Mouse (Mus musculus): ENCODE data around the gene Primpol. TPM values are rescaled to one million over a fixed set of nuclear protein-coding genes. Genes with fewer than 3 reads are reported as not detected.
"Not testable (repeated sequence)": the region's sequence is repeated elsewhere in the genome, so short reads cannot be mapped to it uniquely, and the experiment has no call there.

Gene Primpol
- total RNA-seq, 2 experiments from 2014 or later, result 4.2 to 6.0 TPM

GRCm38 (mm10) chr8:46606930-46607329 is 10.1 kb downstream of the Primpol start:
- no peak for DNase-seq (ENCODE audit: low spot score in 2 of 2)

- DNase-seq (ENCODE audit: low spot score in 2 of 2), result no peak
Measured at GRCm38 (mm10) chr8:46603587-46603986, 13.4 kb downstream of the Primpol start.

GRCm38 (mm10) chr8:46600959-46601707 is 15.9 kb downstream of the Primpol start:
- no peak for DNase-seq (ENCODE audit: low spot score in 2 of 2)

- DNase-seq (ENCODE audit: low spot score in 2 of 2), result no peak
Measured at GRCm38 (mm10) chr8:46599314-46599904, 17.6 kb downstream of the Primpol start.

GRCm38 (mm10) chr8:46598753-46599152 is 18.3 kb downstream of the Primpol start:
- DNase-seq (ENCODE audit: low spot score in 2 of 2), result no peak

DNA sequence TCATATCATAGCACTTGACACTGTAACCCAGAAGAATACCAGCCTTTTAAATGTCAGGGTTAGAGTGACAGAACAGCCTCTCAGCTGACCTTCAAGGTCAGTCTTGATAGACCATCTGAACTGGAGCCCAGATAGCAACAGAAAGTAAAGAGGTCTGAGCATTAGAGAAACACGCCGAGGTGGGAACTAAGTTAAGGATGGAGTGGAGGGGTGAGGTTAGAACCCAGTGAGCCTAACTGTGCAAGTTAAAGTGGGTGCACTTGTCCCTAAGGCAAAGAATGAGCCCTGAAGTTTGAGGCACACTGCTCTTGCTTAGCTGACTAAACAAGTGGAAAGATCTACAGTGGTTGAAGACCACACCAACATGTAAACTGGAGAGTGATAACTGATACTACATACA is 18.9 kb downstream of the Primpol start:
- DNase-seq (ENCODE audit: low spot score in 2 of 2), result no peak

GRCm38 (mm10) chr8:46597411-46597810 is 19.6 kb downstream of the Primpol start:
- no peak for DNase-seq (ENCODE audit: low spot score in 2 of 2)

- DNase-seq (ENCODE audit: low spot score in 2 of 2), result no peak
Measured at GRCm38 (mm10) chr8:46596530-46596929, 20.5 kb downstream of the Primpol start.

DNA sequence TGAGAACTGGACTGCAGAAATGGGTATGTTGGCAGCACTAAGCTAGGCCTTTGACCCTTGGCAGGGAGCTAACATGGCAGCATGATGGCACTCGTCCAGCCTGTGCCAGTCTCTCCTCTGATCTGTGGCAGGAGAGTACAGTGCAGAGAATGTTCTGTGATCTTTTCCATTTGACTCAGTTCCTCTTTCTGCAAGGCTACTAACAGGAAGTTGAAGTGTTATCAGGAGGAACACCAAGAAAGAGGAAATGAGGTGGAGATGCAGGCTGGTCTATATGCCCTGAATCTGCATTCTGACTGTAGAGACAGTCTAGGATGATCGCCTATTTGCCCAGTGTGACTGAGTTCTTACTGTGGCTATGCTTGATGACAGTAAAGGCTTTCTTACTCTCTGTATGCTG is 21.4 kb downstream of the Primpol start:
- DNase-seq (ENCODE audit: low spot score in 2 of 2), result no peak

GRCm38 (mm10) chr8:46593772-46594171 is 23.2 kb downstream of the Primpol start:
- DNase-seq (ENCODE audit: low spot score in 2 of 2), result peak; percentile 31 to 69

DNA sequence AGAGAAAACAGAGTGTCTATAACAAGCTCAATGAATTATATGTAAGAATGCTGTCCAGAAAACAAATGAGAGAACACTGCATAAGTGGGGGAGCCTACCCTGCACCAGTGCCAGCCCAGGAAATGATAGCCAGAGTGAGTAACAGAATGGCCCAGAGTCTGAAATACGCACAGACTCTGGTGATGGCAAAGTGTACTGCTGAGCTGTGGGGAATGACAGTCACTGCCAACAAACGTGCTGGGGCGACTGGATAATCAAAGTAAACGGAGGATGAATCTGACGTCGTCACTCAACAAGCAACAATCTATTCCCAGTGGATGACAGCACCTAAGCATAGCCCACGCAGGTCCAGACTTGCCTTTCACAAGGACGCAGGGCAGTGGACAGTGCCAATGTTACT is 23.9 kb downstream of the Primpol start:
- peak; percentile 22 to 71 for DNase-seq (ENCODE audit: low spot score in 2 of 2)

GRCm38 (mm10) chr8:46588663-46589062 is 28.3 kb downstream of the Primpol start:
- no peak for DNase-seq (ENCODE audit: low spot score in 2 of 2)

GRCm38 (mm10) chr8:46587911-46588310 is 29.1 kb downstream of the Primpol start:
- no peak for DNase-seq (ENCODE audit: low spot score in 2 of 2)

DNA sequence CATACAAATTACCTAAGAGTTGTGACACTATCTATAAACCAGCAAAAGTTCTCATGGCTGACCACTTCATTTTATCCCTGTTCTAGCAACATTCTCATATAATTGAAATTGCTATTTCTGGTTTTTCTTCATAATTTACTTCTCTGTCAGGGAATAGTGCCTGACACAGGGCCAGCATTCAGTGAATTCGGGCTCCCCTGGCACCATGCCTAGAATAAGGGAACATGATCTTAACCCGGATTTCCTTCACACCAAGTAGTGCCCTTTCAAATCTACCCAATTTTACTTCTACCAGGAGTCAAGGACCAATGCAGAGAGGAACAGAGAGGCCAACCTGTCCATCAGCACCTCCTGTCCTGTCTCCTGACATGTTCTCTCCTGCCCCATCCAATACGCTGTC is 31.4 kb downstream of the Primpol start:
- no peak for DNase-seq (ENCODE audit: low spot score in 2 of 2)

- DNase-seq (ENCODE audit: low spot score in 2 of 2), result not testable (repeated sequence)
Measured at GRCm38 (mm10) chr8:46584328-46584727, 32.7 kb downstream of the Primpol start.

- no peak for DNase-seq (ENCODE audit: low spot score in 2 of 2)
Measured at GRCm38 (mm10) chr8:46578794-46579193, 38.2 kb downstream of the Primpol start.

DNA sequence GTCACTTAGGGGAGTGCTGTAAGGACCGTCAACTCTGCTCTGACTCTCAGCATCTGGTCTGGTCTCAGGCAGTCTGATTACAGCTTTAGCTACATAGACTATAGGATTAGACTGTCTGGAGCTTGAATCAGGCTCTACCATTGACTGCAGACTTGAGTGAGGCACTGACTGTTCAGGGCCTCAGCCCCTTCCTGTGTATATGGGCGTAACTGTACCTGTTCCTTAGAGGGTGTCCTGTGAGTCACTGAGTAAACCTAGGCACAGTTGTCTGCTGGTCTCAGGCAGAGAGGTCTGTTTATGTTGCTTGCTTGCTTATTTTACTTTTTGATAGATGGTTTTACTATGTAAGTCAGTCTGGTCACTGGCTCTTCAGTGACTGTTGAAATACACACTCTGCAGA is 43.0 kb downstream of the Primpol start:
- no peak for DNase-seq (ENCODE audit: low spot score in 2 of 2)

DNA sequence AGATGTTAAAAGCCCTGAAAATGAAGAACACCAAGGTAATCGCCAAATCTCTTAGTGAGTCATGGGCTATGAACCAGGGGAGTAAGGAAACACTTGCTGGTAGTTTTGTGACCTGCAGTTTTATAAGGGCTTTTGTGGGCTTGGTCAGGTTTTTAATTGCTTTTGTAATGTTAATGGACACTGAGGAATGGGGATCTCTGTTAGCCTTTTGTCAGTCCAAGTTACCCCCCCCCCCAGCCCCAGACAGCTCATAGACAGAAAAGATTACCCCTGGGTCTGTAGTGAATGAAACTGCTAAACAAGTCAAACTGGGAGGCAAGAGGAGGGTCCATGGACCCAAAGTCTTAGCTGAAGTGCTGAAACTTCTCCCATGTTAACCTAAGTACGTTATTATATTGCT is 43.6 kb downstream of the Primpol start:
- DNase-seq (ENCODE audit: low spot score in 2 of 2), result no peak

- DNase-seq (ENCODE audit: low spot score in 2 of 2), result no peak
Measured at GRCm38 (mm10) chr8:46570673-46571072, 46.3 kb downstream of the Primpol start.

DNA sequence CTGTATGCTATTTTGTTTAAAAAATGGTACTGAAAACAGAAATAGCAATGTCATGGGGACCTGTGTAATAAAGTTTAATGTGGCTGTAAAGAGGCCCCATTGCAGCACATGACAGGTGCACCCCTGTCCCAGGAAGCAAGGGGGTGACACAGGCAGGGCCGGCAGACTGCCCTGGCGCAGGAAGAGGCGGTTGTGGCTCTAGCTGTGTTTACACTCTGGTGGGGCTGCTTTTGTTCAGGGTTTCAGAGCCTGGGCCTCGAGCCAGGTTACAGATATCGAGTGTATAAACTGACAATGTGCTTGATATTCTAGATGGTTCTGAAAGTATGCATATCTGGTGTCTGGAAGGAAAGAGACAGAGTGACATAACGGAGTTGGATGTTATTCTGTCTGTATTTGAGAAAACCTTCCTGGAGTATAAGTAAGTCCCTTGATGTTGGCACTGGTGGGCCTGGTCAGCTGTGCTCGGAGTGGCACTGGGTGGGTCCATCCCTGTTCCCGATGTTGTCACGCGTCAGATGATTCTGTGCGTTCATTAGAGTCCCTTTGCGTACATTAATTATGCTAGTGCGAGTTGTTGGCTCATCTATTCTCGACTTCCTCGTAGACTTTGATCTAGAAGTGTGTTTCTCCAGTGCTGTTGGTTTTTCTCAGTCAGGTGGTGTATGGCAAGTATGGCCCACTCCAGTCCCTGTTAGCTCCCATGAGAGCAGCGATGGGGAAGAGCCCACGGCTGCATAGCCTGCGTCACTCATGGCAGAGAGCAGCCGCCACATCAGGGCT is 47.2 kb downstream of the Primpol start:
- DNase-seq (ENCODE audit: low spot score in 2 of 2), result no peak

DNA sequence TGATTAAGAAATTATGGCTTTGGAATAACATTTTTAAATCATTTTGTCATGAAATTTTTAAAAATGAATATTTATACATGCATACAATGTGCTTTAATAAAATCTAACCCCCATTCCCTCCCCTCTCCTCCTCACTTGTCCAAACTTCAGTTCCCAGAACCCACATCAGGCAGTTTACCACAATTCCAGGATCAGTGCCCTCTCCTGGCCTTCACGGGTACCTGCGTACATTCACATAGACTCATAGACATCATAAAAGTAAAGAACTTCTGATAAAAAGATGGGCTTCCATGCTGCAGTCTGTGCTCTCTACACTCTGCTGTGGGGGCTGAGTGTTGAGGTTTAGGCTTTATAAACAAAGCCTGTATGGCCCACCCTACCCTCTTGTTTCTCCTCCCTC is 48.1 kb downstream of the Primpol start:
- DNase-seq (ENCODE audit: low spot score in 2 of 2), result no peak

DNA sequence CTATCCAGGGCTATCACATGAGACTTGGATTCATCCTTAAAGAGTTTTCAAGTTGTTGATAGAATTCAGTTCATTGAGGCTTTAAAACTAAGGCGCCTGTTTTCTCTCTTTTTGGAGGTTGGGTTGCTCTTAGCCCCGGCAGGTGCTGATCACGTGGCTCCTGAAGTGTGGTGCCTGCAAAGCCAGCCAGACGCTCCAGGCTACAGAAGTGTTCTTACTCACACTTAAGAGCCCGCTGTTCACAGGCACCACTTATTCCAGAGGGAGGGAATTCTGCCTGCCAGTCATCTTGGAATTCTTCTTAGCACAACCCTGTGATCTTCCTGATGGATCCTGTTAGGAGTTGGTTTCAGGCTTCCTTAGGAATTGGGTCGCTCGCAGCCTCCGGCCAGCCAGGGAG is 49.1 kb downstream of the Primpol start:
- DNase-seq (ENCODE audit: low spot score in 2 of 2), result no peak
